Mouse (Mus musculus): ENCODE results near the gene Pitpnc1.

GRCm38 (mm10) chr11:107195334-107195733 is 275.2 kb downstream of the Pitpnc1 start:
- TF ChIP-seq CTCF (IDR thresholded peaks at IDR 0.05; ENCODE audit: insufficient read depth, low read depth, low read length): no peak
- TF ChIP-seq POLR2A (IDR thresholded peaks at IDR 0.05; ENCODE audit: insufficient read depth, low read depth, low read length): no peak
